Comparison of ENCODE assay signal across 19 mouse cellular contexts in genomic region chr10:96783966-96784365, GRCm38 (mm10).
"Had no signal": no experiment of that assay in that cellular context is flagged by ENCODE, and none has a peak within 500 bp of the region (broad histone marks: within the 10 kb centered on the region; RNA-seq: fewer than 3 reads in every experiment).

No protein-coding gene starts in this region.

- ATAC-seq: forebrain, embryonic 13.5 days; forebrain, embryonic 14.5 days; forebrain, embryonic 15.5 days; forebrain, embryonic 16.5 days; forebrain, postnatal 0 days had no signal

- DNase-seq: cerebellum, adult 9-11 months; cerebellum, postnatal 10 days; cerebellum, postnatal 14 days; cerebellum, postnatal 25 days; cerebellum, postnatal 36 days; embryo, embryonic 11 days; forebrain, postnatal 0 days; gastrocnemius, adult 2 months; gastrocnemius, postnatal 10 days; gastrocnemius, postnatal 14 days; gastrocnemius, postnatal 25 days; gastrocnemius, postnatal 36 days; heart, adult 11 months; heart, adult 18-20 months; heart, adult 2 months had no signal
